Mouse (Mus musculus) layer of hippocampus, adult 8-10 months (tissue): ENCODE measurements around the gene Tnxb. TPM values are rescaled to one million over a fixed set of nuclear protein-coding genes. Genes with fewer than 3 reads are reported as not detected.

Experiments used
- DNase-seq, 2 experiments: peaks; one replicate each; pipeline ENCODE4 v3.0.0; 2022; ENCODE audit warnings: low spot score in 2 of 2
- total RNA-seq, 4 experiments: library from RNA; stranded (reverse); gene quantifications; 2 replicates each; pipeline ENCODE4 v1.2.4; 2022

Gene Tnxb
- total RNA-seq, 4 experiments from 2014 or later: 10.6 to 13.3 (median 11.4) TPM

- no peak for DNase-seq
These were observed 11.0 kb upstream of the Tnxb start for GRCm38 (mm10) chr17:34659181-34659896.

GRCm38 (mm10) chr17:34659897-34660214 is 10.5 kb upstream of the Tnxb start:
- no peak for DNase-seq

GRCm38 (mm10) chr17:34660259-34660820 is 10.0 kb upstream of the Tnxb start:
- DNase-seq: no peak

- no peak for DNase-seq
These were observed 9.2 kb upstream of the Tnxb start for GRCm38 (mm10) chr17:34661121-34661591.

- no peak for DNase-seq
These were observed 7.9 kb upstream of the Tnxb start for GRCm38 (mm10) chr17:34662468-34662867.

GRCm38 (mm10) chr17:34662978-34663377 is 7.4 kb upstream of the Tnxb start:
- no peak for DNase-seq

GRCm38 (mm10) chr17:34663558-34663957 is 6.8 kb upstream of the Tnxb start:
- no peak for DNase-seq

- no peak for DNase-seq
These were observed 5.9 kb upstream of the Tnxb start for GRCm38 (mm10) chr17:34664472-34664871.

GRCm38 (mm10) chr17:34671151-34672066 is 1.1 kb downstream of the Tnxb start:
- no peak for DNase-seq

- DNase-seq: no peak
These were observed 2.0 kb downstream of the Tnxb start for GRCm38 (mm10) chr17:34672246-34672792.

- DNase-seq: no peak
These were observed 2.8 kb downstream of the Tnxb start for GRCm38 (mm10) chr17:34673139-34673538.

- DNase-seq: no peak
These were observed 4.3 kb downstream of the Tnxb start for GRCm38 (mm10) chr17:34674524-34675204.

- DNase-seq: no peak
These were observed 5.1 kb downstream of the Tnxb start for GRCm38 (mm10) chr17:34675205-34676092.

- DNase-seq: no peak
These were observed 5.7 kb downstream of the Tnxb start for GRCm38 (mm10) chr17:34676093-34676460.

- no peak for DNase-seq
These were observed 6.3 kb downstream of the Tnxb start for GRCm38 (mm10) chr17:34676671-34677070.

GRCm38 (mm10) chr17:34680191-34680590 is 9.9 kb downstream of the Tnxb start:
- no peak for DNase-seq

GRCm38 (mm10) chr17:34680621-34681020 is 10.3 kb downstream of the Tnxb start:
- no peak for DNase-seq

- DNase-seq: no peak
These were observed 10.8 kb downstream of the Tnxb start for GRCm38 (mm10) chr17:34681132-34681571.

- DNase-seq: no peak
These were observed 11.7 kb downstream of the Tnxb start for GRCm38 (mm10) chr17:34681881-34682536.

GRCm38 (mm10) chr17:34683179-34683578 is 12.8 kb downstream of the Tnxb start:
- DNase-seq: no peak
